Mouse (Mus musculus) embryonic facial prominence, embryonic 13.5 days (tissue): ENCODE measurements around the gene Gm3238. TPM values are rescaled to one million over a fixed set of nuclear protein-coding genes. Genes with fewer than 3 reads are reported as not detected.

Experiments used
- ATAC-seq: fragments of 200-750 bp; cut with Nextera tagmentation; 2 replicates; pipeline ENCODE4 v1.8.0; 2017; ENCODE audit warnings: low read depth; ENCODE audit not compliant: insufficient number of reproducible peaks, insufficient read depth, low FRiP score, low TSS enrichment
- H3K27ac ChIP-seq: fragments of 300-500 bp; sonication (generic); 2 replicates; pipeline ENCODE4 v1.5.1; 2015; ENCODE audit warnings: moderate library complexity, mild to moderate bottlenecking, inconsistent platforms
- H3K27me3 ChIP-seq: fragments of 300-500 bp; sonication (generic); 2 replicates; pipeline ENCODE4 v1.6.1; 2015; ENCODE audit warnings: mild to moderate bottlenecking, inconsistent platforms
- H3K36me3 ChIP-seq: fragments of 300-500 bp; sonication (generic); 2 replicates; pipeline ENCODE4 v1.6.1; 2015; ENCODE audit warnings: mild to moderate bottlenecking, inconsistent platforms
- H3K4me1 ChIP-seq: fragments of 300-500 bp; sonication (generic); 2 replicates; pipeline ENCODE4 v1.6.1; 2015; ENCODE audit warnings: inconsistent platforms
- H3K4me2 ChIP-seq: fragments of 300-500 bp; sonication (generic); 2 replicates; pipeline ENCODE4 v1.6.1; 2015; ENCODE audit warnings: moderate library complexity, mild to moderate bottlenecking, inconsistent platforms
- H3K4me3 ChIP-seq: fragments of 300-500 bp; sonication (generic); 2 replicates; pipeline ENCODE4 v1.5.1; 2015; ENCODE audit warnings: mild to moderate bottlenecking, inconsistent platforms
- H3K9ac ChIP-seq: fragments of 300-500 bp; sonication (generic); 2 replicates; pipeline ENCODE4 v1.6.1; 2015; ENCODE audit warnings: mild to moderate bottlenecking, inconsistent platforms
- H3K9me3 ChIP-seq: fragments of 300-500 bp; sonication (generic); 2 replicates; pipeline ENCODE4 v1.6.1; 2016; ENCODE audit warnings: inconsistent platforms
- WGBS: fragments of 180-500 bp; shearing (Covaris S2); methylation state at CpG from one replicate; pipeline ENCODE4 v1.1.7; 2015; ENCODE audit warnings: mixed read lengths; 5-methylcytosine and 5-hydroxymethylcytosine counted together
- polyA plus RNA-seq: library from polyadenylated mRNA; unstranded; fragments of >200 nt; fragmentation: Nextera tagmentation; extraction: Ambion mirVana; gene quantifications from 2 replicates; pipeline ENCODE4 v1.2.1, GENCODE M21; 2015

Gene Gm3238
- polyA plus RNA-seq, 1 experiment from 2014 or later: not detected

GRCm38 (mm10) chr10:77738929-77739328, 32.2 kb downstream of the Gm3238 start:
- H3K9me3 ChIP-seq: no peaks in the 10 kb centered on the region; the same call in 1 of the 2 replicates
- WGBS: 84% methylated on average over 4 of the region's 4 CpGs
- H3K4me3 ChIP-seq: no peak overlapping the region
- no peaks in the 10 kb centered on the region for H3K27me3 ChIP-seq
- no peaks in the 10 kb centered on the region for H3K36me3 ChIP-seq
- no peaks in the 10 kb centered on the region for H3K4me1 ChIP-seq
- H3K9ac ChIP-seq: no peak overlapping the region
- no peak overlapping the region for H3K4me2 ChIP-seq
- H3K27ac ChIP-seq: no peak overlapping the region
- no peak for ATAC-seq

- WGBS: 83% methylated on average over 1 of the region's 1 CpGs
- ATAC-seq: no peak
Observed at GRCm38 (mm10) chr10:77735928-77736327, 35.2 kb downstream of the Gm3238 start.

GRCm38 (mm10) chr10:77729241-77729640, 41.9 kb downstream of the Gm3238 start:
- Histone ChIP-seq H3K27me3 (no peaks in the 10 kb centered on the region), H3K9me3 (no peaks in the 10 kb centered on the region), H3K4me3 (no peak overlapping the region), H3K9ac (no peak overlapping the region), H3K36me3 (no peaks in the 10 kb centered on the region), H3K4me2 (no peak overlapping the region), H3K4me1 (no peaks in the 10 kb centered on the region), H3K27ac (no peak overlapping the region)
- 48% methylated on average over 4 of the region's 4 CpGs for WGBS
- no peak for ATAC-seq

More at GRCm38 (mm10) chr10:77735928-77736327, 35.2 kb downstream of the Gm3238 start:
- Histone ChIP-seq H3K4me1 (no peaks in the 10 kb centered on the region), H3K27me3 (no peaks in the 10 kb centered on the region), H3K36me3 (no peaks in the 10 kb centered on the region), H3K9ac (no peak overlapping the region), H3K27ac (no peak overlapping the region), H3K4me3 (no peak overlapping the region), H3K4me2 (no peak overlapping the region), H3K9me3 (no peaks in the 10 kb centered on the region; the same call in 1 of the 2 replicates)

- WGBS: 63% methylated on average over 4 of the region's 4 CpGs
- H3K27me3 ChIP-seq: no peaks in the 10 kb centered on the region
Observed at GRCm38 (mm10) chr10:77728280-77728679, 42.8 kb downstream of the Gm3238 start.

GRCm38 (mm10) chr10:77726186-77726585, 44.9 kb downstream of the Gm3238 start, which contains the start of gene Gm10100:
TSS of gene Gm10100 (plus strand) at chr10:77726486.
- H3K4me2 ChIP-seq: no peak within 1 kb of the TSS
- ATAC-seq: no peak

More at GRCm38 (mm10) chr10:77728280-77728679, 42.8 kb downstream of the Gm3238 start:
- no peak for ATAC-seq
- H3K9ac ChIP-seq: no peak overlapping the region
- H3K36me3 ChIP-seq: no peaks in the 10 kb centered on the region
- H3K27ac ChIP-seq: no peak overlapping the region
- no peaks in the 10 kb centered on the region for H3K9me3 ChIP-seq
- no peak overlapping the region for H3K4me3 ChIP-seq
- H3K4me1 ChIP-seq: no peaks in the 10 kb centered on the region
- no peak overlapping the region for H3K4me2 ChIP-seq

GRCm38 (mm10) chr10:77724855-77725254, 46.3 kb downstream of the Gm3238 start:
- no peaks in the 10 kb centered on the region for H3K36me3 ChIP-seq
- no peak overlapping the region for H3K27ac ChIP-seq
- no peaks in the 10 kb centered on the region for H3K9me3 ChIP-seq
- 73% methylated on average over 8 of the region's 8 CpGs for WGBS
- no peak overlapping the region for H3K9ac ChIP-seq
- no peak overlapping the region for H3K4me3 ChIP-seq
- H3K4me1 ChIP-seq: no peaks in the 10 kb centered on the region
- no peaks in the 10 kb centered on the region for H3K27me3 ChIP-seq
- H3K4me2 ChIP-seq: no peak overlapping the region
- ATAC-seq: no peak

More at GRCm38 (mm10) chr10:77726186-77726585, 44.9 kb downstream of the Gm3238 start, which contains the start of gene Gm10100:
- Histone ChIP-seq H3K4me1 (no peaks in the 10 kb centered on the region), H3K9me3 (no peaks in the 10 kb centered on the region), H3K27me3 (no peaks in the 10 kb centered on the region), H3K9ac (no peak within 1 kb of the TSS), H3K36me3 (no peaks in the 10 kb centered on the region), H3K4me3 (no peak within 1 kb of the TSS), H3K27ac (no peak within 1 kb of the TSS)
- WGBS: 49% methylated on average over 3 of the region's 3 CpGs

Other genes starting within 250 kb of the Gm3238 start
- gene Itgb2, start 241.1 kb downstream of the Gm3238 start, polyA plus RNA-seq: 1.3 TPM in 2 replicates
- 104 and 109 TPM in 2 replicates for gene Pttg1ip, start 189.6 kb downstream of the Gm3238 start, polyA plus RNA-seq
- 393 and 397 TPM in 2 replicates for gene Sumo3, start 165.2 kb downstream of the Gm3238 start, polyA plus RNA-seq
- gene Gm49325, start 165.1 kb downstream of the Gm3238 start, polyA plus RNA-seq: 2.6 and 4.1 TPM in 2 replicates
- 76.4 and 80.3 TPM in 2 replicates for gene Ube2g2, start 149.1 kb downstream of the Gm3238 start, polyA plus RNA-seq
- 1.3 and 2.2 TPM in 2 replicates for gene Tspear, start 84.8 kb downstream of the Gm3238 start, polyA plus RNA-seq
- not detected in 2 replicates for gene Gm19402, start 80.6 kb downstream of the Gm3238 start, polyA plus RNA-seq
- not detected in 2 replicates for gene Gm9508, start 74.1 kb downstream of the Gm3238 start, polyA plus RNA-seq
- not detected in 2 replicates for gene Gm10272, start 64.7 kb downstream of the Gm3238 start, polyA plus RNA-seq
- 0.72 and 1.5 TPM in 2 replicates for gene Gm10024, start 59.9 kb downstream of the Gm3238 start, polyA plus RNA-seq
- gene Gm10142, start 55.5 kb downstream of the Gm3238 start, polyA plus RNA-seq: not detected in 2 replicates
- gene Krtap12-1, start 50.7 kb downstream of the Gm3238 start, polyA plus RNA-seq: not detected in 2 replicates
- not detected in 2 replicates for gene Gm10100, start 44.8 kb downstream of the Gm3238 start, polyA plus RNA-seq
- not detected in 2 replicates for gene Gm18596, start 28.7 kb downstream of the Gm3238 start, polyA plus RNA-seq
- 0.42 TPM in 1 of 2 replicates, not detected in the other for gene Gm9736, start 20.0 kb downstream of the Gm3238 start, polyA plus RNA-seq
- not detected in 2 replicates for gene Gm3233, start 11.6 kb downstream of the Gm3238 start, polyA plus RNA-seq
- gene Gm7138, start 5.6 kb upstream of the Gm3238 start, polyA plus RNA-seq: not detected in 2 replicates
- gene Gm3250, start 11.2 kb upstream of the Gm3238 start, polyA plus RNA-seq: not detected in 2 replicates
- not detected in 2 replicates for gene Gm7137, start 16.9 kb upstream of the Gm3238 start, polyA plus RNA-seq
- gene Gm9639, start 23.8 kb upstream of the Gm3238 start, polyA plus RNA-seq: not detected in 2 replicates
- not detected in 2 replicates for gene Gm19668, start 27.8 kb upstream of the Gm3238 start, polyA plus RNA-seq
- gene Gm9507, start 40.5 kb upstream of the Gm3238 start, polyA plus RNA-seq: not detected in 2 replicates
- gene Gm2696, start 43.4 kb upstream of the Gm3238 start, polyA plus RNA-seq: not detected in 2 replicates
- gene Krtap10-4, start 55.8 kb upstream of the Gm3238 start, polyA plus RNA-seq: not detected in 2 replicates
- not detected in 2 replicates for gene Krtap10-10, start 64.6 kb upstream of the Gm3238 start, polyA plus RNA-seq
- not detected in 2 replicates for gene Gm36176, start 75.5 kb upstream of the Gm3238 start, polyA plus RNA-seq
- not detected in 2 replicates for gene Gm10318, start 81.5 kb upstream of the Gm3238 start, polyA plus RNA-seq
- gene Gm3285, start 90.7 kb upstream of the Gm3238 start, polyA plus RNA-seq: not detected in 2 replicates
- 4.2 and 5.1 TPM in 2 replicates for gene Lrrc3, start 131.2 kb upstream of the Gm3238 start, polyA plus RNA-seq
- gene Trpm2, start 199.2 kb upstream of the Gm3238 start, polyA plus RNA-seq: 0.21 and 0.44 TPM in 2 replicates
- 28.6 and 31.7 TPM in 2 replicates for gene 1810043G02Rik, start 207.2 kb upstream of the Gm3238 start, polyA plus RNA-seq
- gene Pfkl, start 238.8 kb upstream of the Gm3238 start, polyA plus RNA-seq: 140 and 145 TPM in 2 replicates